Mouse (Mus musculus) midbrain, embryonic 14.5 days (tissue): ENCODE measurements around the gene Hoxb2. TPM values are rescaled to one million over a fixed set of nuclear protein-coding genes. Genes with fewer than 3 reads are reported as not detected.

Source experiments
- ATAC-seq: fragments of 200-750 bp; cut with Nextera tagmentation; 2 replicates; pipeline ENCODE4 v1.8.0; 2017; ENCODE audit warnings: moderate number of reproducible peaks, moderate library complexity; ENCODE audit not compliant: low FRiP score, low TSS enrichment
- DNase-seq: peaks from one replicate; pipeline ENCODE4 v3.0.0-alpha.2; 2015
- H3K27ac ChIP-seq: fragments of 300-500 bp; sonication (generic); replicated peaks from 2 replicates; pipeline ENCODE4 v1.5.1; 2014; ENCODE audit warnings: mild to moderate bottlenecking, low read depth, low read length, moderate library complexity
- H3K27me3 ChIP-seq: fragments of 300-500 bp; sonication (generic); 2 replicates; pipeline ENCODE4 v1.6.1; 2014; ENCODE audit warnings: low read length, control low read depth, mixed read lengths; ENCODE audit not compliant: control insufficient read depth, insufficient read depth
- H3K36me3 ChIP-seq: fragments of 300-500 bp; sonication (generic); 2 replicates; pipeline ENCODE4 v1.6.1; 2014; ENCODE audit warnings: low read length, control low read depth; ENCODE audit not compliant: control insufficient read depth, insufficient read depth
- H3K4me1 ChIP-seq: fragments of 300-500 bp; sonication (generic); 2 replicates; pipeline ENCODE4 v1.6.1; 2014; ENCODE audit warnings: mild to moderate bottlenecking, antibody characterized with exemption, low read length, control low read depth; ENCODE audit not compliant: control insufficient read depth, insufficient read depth
- H3K4me2 ChIP-seq: fragments of 300-500 bp; sonication (generic); 2 replicates; pipeline ENCODE4 v1.6.1; 2014; ENCODE audit warnings: mild to moderate bottlenecking, low read length, moderate library complexity
- H3K4me3 ChIP-seq: fragments of 300-500 bp; sonication (generic); replicated peaks from 2 replicates; pipeline ENCODE4 v1.5.1; 2014; ENCODE audit warnings: low read depth, low read length
- H3K9ac ChIP-seq: fragments of 300-500 bp; sonication (generic); replicated peaks from 2 replicates; pipeline ENCODE4 v1.6.1; 2014; ENCODE audit warnings: mild to moderate bottlenecking, low read length, moderate library complexity
- H3K9me3 ChIP-seq: fragments of 300-500 bp; sonication (generic); 2 replicates; pipeline ENCODE4 v1.6.1; 2016; ENCODE audit warnings: low read length, control low read depth, mixed read lengths; ENCODE audit not compliant: control insufficient read depth
- WGBS: fragments of 180-500 bp; shearing (Covaris S2); extraction: QIAGEN DNeasy Blood & Tissue Kit; methylation state at CpG from one replicate; pipeline ENCODE4 v1.1.7; 2014; 5-methylcytosine and 5-hydroxymethylcytosine counted together
- polyA plus RNA-seq: library from polyadenylated mRNA; unstranded; fragments of >200 nt; fragmentation: Nextera tagmentation; extraction: Ambion mirVana; gene quantifications from 2 replicates; pipeline ENCODE4 v1.2.1, GENCODE M21; 2014

Hoxb2 gene
- polyA plus RNA-seq, 1 experiment from 2014 or later = 0.17 TPM

DNA sequence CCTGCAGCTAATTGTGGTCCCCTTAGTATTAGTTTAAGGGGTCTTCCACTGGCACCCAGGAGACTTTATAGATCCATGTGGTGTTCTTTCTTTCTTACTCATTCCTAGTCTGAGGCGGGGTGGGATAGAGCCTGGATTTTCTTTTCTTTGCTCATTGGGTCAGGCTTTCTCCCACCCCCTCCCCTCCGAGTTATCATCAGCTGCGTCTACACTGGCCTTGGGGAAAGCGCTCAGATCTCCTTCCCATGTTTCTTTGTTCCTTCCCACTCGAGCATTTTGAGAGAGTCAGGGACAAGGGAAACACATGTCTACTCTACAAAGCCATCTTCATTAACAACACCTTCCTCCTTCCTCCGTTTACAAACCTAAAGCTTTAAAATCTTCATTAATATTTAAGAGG is 13.3 kb upstream of the Hoxb2 start:
- H3K27ac ChIP-seq = no peak overlapping the region
- no peaks in the 10 kb centered on the region for H3K9me3 ChIP-seq
- H3K27me3 ChIP-seq = peaks cover 98% of the 10 kb centered on the region
- H3K36me3 ChIP-seq = no peaks in the 10 kb centered on the region
- WGBS = 3% methylated on average over 6 of the region's 6 CpGs
- DNase-seq (no peak), ATAC-seq (no peak)
- no peaks in the 10 kb centered on the region for H3K4me1 ChIP-seq
- no peak overlapping the region for H3K4me2 ChIP-seq
- no peak overlapping the region for H3K9ac ChIP-seq
- no peak overlapping the region for H3K4me3 ChIP-seq

DNA sequence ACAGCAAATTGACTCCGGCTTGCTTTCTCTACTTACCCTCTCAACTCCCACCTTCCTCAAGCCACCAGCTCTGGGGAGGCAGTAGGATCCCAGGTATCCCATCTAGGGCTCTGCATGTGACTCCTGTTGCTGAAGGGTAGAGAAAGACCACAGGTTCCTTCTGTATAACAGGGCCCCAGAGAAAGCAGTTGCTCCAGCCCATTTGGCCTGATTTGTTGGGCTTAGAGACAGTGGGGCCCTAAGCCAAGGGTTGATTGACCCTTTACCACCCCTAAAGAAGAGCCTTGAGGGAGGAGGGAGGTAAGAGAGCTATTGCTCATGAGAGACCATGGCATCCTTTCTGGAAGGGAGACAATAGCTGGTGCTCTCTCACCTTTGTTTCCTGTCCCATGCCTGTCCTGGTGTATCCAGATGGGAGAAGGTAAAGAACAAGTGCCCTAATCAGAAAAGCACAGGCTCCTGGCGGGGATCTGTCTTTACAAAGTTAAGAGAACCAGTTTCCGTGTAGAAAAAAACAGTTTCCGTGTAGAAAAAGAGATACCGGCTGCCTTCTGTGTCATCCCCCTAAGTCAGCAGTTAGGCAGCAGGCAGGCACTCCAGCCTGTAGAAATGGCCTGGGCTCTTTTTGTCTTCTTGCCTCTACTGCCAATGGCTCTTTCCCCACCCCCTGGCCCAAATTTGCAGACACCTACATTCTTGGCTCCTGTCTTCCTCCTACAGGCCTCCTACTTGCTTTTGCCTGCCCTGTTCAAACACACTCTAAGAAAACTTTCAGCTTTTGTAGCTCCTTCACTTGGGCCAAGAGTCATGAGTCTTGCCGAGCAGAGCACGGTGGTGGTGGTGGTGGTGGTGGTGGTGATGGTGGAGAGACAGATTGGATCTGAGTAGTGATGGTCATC is 11.1 kb upstream of the Hoxb2 start:
- H3K4me3 ChIP-seq = no peak overlapping the region
- H3K9ac ChIP-seq = no peak overlapping the region
- DNase-seq (no peak), ATAC-seq (no peak)
- H3K36me3 ChIP-seq = no peaks in the 10 kb centered on the region
- no peak overlapping the region for H3K27ac ChIP-seq
- H3K4me1 ChIP-seq = no peaks in the 10 kb centered on the region
- H3K9me3 ChIP-seq = no peaks in the 10 kb centered on the region
- no peak overlapping the region for H3K4me2 ChIP-seq
- H3K27me3 ChIP-seq = peaks cover 97% of the 10 kb centered on the region
- 10% methylated on average over 7 of the region's 7 CpGs for WGBS

DNA sequence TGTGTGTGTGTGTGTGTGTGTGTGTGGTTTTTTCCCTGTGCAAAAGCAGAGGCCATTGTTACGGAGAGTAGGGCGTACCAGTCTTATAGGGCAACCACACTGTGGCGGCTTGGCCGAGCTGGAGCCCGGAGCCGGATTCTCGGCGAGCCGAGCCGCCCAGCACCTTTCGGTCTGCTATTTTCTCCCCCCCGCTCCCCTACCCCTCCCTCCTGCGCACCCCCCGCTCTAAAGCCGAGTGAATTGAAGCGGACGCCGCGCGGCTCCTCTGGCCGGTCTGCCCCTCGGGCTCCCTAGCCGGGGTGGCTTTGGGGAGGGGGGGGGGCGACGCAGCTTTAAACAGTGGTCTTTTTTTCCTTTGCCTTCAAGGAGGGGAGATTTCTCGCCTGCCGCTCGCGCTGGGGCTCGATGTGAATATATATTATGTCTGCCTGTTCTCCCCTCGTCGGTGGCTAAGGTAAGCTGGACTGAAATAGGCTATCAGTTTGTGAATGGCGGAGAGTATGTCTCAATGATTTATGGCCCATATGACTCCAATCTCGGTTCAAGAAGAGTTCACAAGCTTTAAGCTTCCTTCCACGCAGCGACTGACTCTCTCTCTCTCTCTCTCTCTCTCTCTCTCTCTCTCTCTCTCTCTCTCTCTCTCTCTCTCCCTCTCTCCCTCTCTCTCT is 9.5 kb upstream of the Hoxb2 start:
- no peak for DNase-seq
- no peaks in the 10 kb centered on the region for H3K36me3 ChIP-seq
- no peak overlapping the region for H3K9ac ChIP-seq
- ATAC-seq = no peak
- H3K27me3 ChIP-seq = peaks cover 97% of the 10 kb centered on the region
- no peak overlapping the region for H3K27ac ChIP-seq
- no peak overlapping the region for H3K4me2 ChIP-seq
- H3K4me1 ChIP-seq = no peaks in the 10 kb centered on the region
- under 1% methylated on average over 36 of the region's 36 CpGs for WGBS
- H3K9me3 ChIP-seq = no peaks in the 10 kb centered on the region
- H3K4me3 ChIP-seq = no peak overlapping the region

DNA sequence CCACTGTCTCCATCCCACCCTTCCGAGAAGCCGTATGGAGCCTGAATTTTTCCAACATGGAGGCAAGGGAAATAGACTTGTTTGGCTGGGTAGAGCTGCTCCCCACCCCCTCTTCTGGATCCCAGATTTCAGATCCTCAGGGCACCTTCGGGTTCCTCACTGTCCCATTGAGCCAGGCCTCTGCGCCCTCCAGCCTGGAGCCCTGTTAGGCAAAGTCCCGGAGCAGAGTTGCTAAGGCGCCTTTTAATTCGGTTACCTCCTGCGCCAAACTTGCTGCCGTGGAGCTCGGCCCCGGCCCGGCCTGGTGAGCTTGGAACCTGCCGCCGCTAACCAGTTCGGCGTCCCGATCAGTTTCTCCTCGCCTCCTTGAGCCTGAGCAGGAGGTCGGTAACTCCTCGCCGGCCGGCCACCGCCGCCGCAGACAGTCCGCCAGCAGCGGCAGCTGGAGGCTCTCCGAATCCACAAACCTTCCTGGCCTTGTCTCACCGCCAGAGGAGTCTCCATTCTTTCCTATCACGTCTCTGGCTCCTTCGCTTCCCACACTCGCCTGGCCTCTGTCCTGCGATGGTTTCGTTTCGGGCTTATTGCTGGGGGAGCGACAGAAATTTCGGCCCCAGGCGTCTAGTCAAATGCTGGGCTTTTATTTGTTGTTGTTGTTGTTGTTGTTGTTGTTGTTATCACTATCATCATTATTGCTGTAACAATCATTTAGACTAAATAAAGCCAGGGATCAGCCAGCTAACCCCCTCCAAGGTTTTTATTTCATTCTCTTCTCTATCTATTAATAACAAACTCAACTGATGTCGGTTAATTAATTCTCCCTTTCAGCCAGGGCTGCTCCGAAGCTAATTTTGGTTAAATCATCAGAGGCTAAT is 8.4 kb upstream of the Hoxb2 start:
- Histone ChIP-seq H3K4me3 (no peak overlapping the region), H3K4me1 (no peaks in the 10 kb centered on the region), H3K27me3 (peaks cover 97% of the 10 kb centered on the region), H3K36me3 (no peaks in the 10 kb centered on the region), H3K9me3 (no peaks in the 10 kb centered on the region), H3K9ac (no peak overlapping the region), H3K27ac (no peak overlapping the region), H3K4me2 (no peak overlapping the region)
- no peak for ATAC-seq
- DNase-seq = no peak
- under 1% methylated on average over 40 of the region's 40 CpGs for WGBS

DNA sequence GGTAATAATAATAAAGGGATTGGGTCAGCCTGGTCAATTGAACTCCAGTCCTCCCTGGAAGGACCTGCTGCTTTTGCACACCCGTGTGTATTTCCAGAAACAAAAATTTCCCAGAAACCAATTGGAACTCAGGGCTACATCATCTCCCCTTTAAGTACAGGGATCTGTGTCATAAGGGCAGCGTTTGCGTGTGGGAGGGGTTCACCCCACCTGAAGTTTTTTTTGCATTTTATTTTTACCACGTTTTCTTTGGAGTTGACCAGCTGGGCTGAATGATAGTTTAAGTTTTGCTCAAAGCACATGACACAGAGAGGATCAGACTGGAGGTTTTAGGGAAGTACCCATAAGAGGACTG is 7.8 kb upstream of the Hoxb2 start:
- WGBS = 1% methylated on average over 4 of the region's 4 CpGs
- H3K36me3 ChIP-seq = no peaks in the 10 kb centered on the region
- no peak overlapping the region for H3K9ac ChIP-seq
- no peak overlapping the region for H3K4me2 ChIP-seq
- no peaks in the 10 kb centered on the region for H3K9me3 ChIP-seq
- no peak overlapping the region for H3K4me3 ChIP-seq
- H3K27ac ChIP-seq = no peak overlapping the region
- H3K27me3 ChIP-seq = peaks cover 95% of the 10 kb centered on the region
- DNase-seq (no peak), ATAC-seq (no peak)
- no peaks in the 10 kb centered on the region for H3K4me1 ChIP-seq

DNA sequence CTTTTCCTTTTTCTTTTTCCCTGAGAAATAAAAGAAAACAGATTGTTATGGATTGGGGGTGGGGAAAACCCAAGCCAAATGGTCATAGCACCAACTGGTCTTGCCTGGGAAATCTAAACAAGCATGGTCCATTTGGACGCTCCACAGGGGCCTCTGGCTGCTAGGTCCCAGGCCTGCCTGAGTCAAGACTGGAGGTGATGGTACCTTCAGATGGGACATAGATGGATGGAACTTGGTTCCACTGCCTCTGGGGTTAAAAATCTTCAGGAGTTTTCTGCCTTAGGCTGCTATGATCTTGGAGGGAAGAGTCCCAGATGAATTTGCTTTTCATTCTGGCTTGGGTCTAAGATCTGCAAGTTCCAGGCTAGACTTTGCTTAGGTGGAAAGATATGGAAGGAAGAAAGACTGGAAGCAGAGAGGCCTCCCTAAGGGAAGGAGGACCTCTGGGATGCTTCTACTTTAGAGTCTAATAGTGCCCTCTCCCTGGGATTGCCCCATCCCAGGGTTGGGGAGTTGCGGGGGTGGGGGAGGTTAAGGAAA is 7.0 kb upstream of the Hoxb2 start:
- DNase-seq (no peak), ATAC-seq (no peak)
- Histone ChIP-seq H3K27ac (no peak overlapping the region), H3K36me3 (no peaks in the 10 kb centered on the region), H3K9me3 (no peaks in the 10 kb centered on the region), H3K27me3 (peaks cover 95% of the 10 kb centered on the region), H3K9ac (no peak overlapping the region), H3K4me3 (no peak overlapping the region), H3K4me1 (no peaks in the 10 kb centered on the region), H3K4me2 (no peak overlapping the region)
- 6% methylated on average over 2 of the region's 2 CpGs for WGBS

DNA sequence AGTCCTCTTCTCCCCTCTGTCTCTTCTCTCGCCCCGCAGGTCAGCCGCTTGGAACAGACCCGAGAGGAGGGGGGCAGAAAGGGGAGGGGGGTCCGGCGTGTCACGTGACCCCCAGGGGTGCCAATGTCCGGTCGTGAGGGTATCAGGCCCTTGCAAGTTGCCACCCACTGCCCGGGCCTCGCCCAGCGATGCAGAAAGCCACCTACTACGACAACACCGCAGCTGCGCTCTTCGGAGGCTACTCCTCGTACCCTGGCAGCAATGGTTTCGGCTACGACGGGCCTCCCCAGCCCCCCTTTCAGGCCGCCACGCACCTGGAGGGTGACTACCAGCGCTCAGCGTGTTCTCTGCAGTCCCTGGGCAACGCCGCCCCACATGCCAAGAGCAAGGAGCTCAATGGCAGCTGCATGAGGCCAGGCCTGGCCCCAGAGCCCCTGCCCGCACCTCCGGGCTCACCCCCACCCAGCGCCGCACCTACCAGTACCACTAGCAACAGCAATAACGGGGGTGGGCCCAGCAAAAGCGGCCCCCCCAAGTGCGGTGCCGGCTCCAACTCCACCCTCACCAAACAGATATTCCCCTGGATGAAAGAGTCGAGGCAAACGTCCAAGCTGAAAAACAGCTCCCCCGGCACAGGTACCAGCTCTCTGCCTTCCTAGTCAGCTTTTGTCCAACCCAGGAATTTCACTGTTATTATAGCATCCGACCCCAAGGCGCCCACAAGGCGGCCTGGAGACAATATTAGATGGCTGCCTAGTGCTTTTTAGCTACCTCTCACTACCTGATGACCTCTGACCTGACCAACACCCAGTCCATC is 6.1 kb upstream of the Hoxb2 start:
- H3K4me1 ChIP-seq = no peaks in the 10 kb centered on the region
- 2% methylated on average over 39 of the region's 40 CpGs for WGBS
- H3K9ac ChIP-seq = no peak overlapping the region
- ATAC-seq = no peak
- no peak overlapping the region for H3K27ac ChIP-seq
- H3K4me3 ChIP-seq = no peak overlapping the region
- H3K4me2 ChIP-seq = no peak overlapping the region
- H3K9me3 ChIP-seq = no peaks in the 10 kb centered on the region
- H3K27me3 ChIP-seq = peaks cover 95% of the 10 kb centered on the region
- H3K36me3 ChIP-seq = no peaks in the 10 kb centered on the region
- DNase-seq = no peak

DNA sequence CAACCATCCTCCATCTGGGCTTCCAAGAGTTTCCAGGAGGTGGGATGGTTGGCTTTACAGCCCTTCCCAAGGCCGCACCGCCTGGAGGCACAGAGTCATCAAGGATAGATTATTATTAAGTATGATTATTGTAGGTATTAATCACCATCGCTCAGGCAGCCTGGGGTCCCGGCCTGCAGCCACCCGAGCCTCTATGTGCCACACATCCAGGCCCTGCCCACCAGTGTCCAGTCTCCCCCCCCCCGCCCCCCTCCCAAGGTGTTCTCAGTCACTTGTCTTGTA is 5.5 kb upstream of the Hoxb2 start:
- ATAC-seq (no peak), DNase-seq (no peak)
- H3K9ac ChIP-seq = no peak overlapping the region
- under 1% methylated on average over 6 of the region's 6 CpGs for WGBS
- H3K4me3 ChIP-seq = no peak overlapping the region
- H3K4me1 ChIP-seq = no peaks in the 10 kb centered on the region
- H3K36me3 ChIP-seq = no peaks in the 10 kb centered on the region
- H3K27ac ChIP-seq = no peak overlapping the region
- peaks cover 95% of the 10 kb centered on the region for H3K27me3 ChIP-seq
- no peak overlapping the region for H3K4me2 ChIP-seq
- H3K9me3 ChIP-seq = no peaks in the 10 kb centered on the region
